Mouse (Mus musculus) midbrain, embryonic 16.5 days (tissue): ENCODE data around the gene Tomm6. TPM values are rescaled to one million over a fixed set of nuclear protein-coding genes. Genes with fewer than 3 reads are reported as not detected.

ENCODE experiments used
- ATAC-seq: fragments of 200-750 bp; cut with Nextera tagmentation; 2 replicates; pipeline ENCODE4 v1.8.0; 2017; ENCODE audit warnings: moderate TSS enrichment
- H3K27ac ChIP-seq: fragments of 300-500 bp; sonication (generic); 2 replicates; pipeline ENCODE4 v1.5.1; 2014; ENCODE audit warnings: mild to moderate bottlenecking, low read length, mixed read lengths
- H3K27me3 ChIP-seq: fragments of 300-500 bp; sonication (generic); 2 replicates; pipeline ENCODE4 v1.6.1; 2014; ENCODE audit warnings: low read depth, low read length, mixed read lengths; ENCODE audit not compliant: control insufficient read depth, insufficient read depth
- H3K36me3 ChIP-seq: fragments of 300-500 bp; sonication (generic); 2 replicates; pipeline ENCODE4 v1.6.1; 2014; ENCODE audit warnings: mild to moderate bottlenecking, low read length, moderate library complexity, mixed read lengths; ENCODE audit not compliant: control insufficient read depth, insufficient read depth
- H3K4me1 ChIP-seq: fragments of 300-500 bp; sonication (generic); 2 replicates; pipeline ENCODE4 v1.6.1; 2014; ENCODE audit warnings: mild to moderate bottlenecking, low read length, mixed read lengths; ENCODE audit not compliant: control insufficient read depth, insufficient read depth
- H3K4me2 ChIP-seq: fragments of 300-500 bp; sonication (generic); 2 replicates; pipeline ENCODE4 v1.6.1; 2014; ENCODE audit warnings: mild to moderate bottlenecking, low read length, mixed read lengths
- H3K4me3 ChIP-seq: fragments of 300-500 bp; sonication (generic); 2 replicates; pipeline ENCODE4 v1.5.1; 2014; ENCODE audit warnings: low read depth, mild to moderate bottlenecking, low read length, moderate library complexity, mixed read lengths
- H3K9ac ChIP-seq: fragments of 300-500 bp; sonication (generic); 2 replicates; pipeline ENCODE4 v1.6.1; 2014; ENCODE audit warnings: low read depth, low read length, mixed read lengths
- H3K9me3 ChIP-seq: fragments of 300-500 bp; sonication (generic); replicated peaks from 2 replicates; pipeline ENCODE4 v1.6.1; 2014; ENCODE audit warnings: mild to moderate bottlenecking, low read length, mixed read lengths; ENCODE audit not compliant: control insufficient read depth, poor library complexity, severe bottlenecking
- WGBS: fragments of 180-500 bp; shearing (Covaris S2); extraction: QIAGEN DNeasy Blood & Tissue Kit; methylation state at CpG from one replicate; pipeline ENCODE4 v1.1.7; 2014; 5-methylcytosine and 5-hydroxymethylcytosine counted together
- polyA plus RNA-seq: library from polyadenylated mRNA; unstranded; fragments of >200 nt; fragmentation: Nextera tagmentation; extraction: Ambion mirVana; gene quantifications from 2 replicates; pipeline ENCODE4 v1.2.1, GENCODE M21; 2015

Tomm6 gene
- polyA plus RNA-seq, 1 experiment from 2014 or later = 252 TPM

DNA sequence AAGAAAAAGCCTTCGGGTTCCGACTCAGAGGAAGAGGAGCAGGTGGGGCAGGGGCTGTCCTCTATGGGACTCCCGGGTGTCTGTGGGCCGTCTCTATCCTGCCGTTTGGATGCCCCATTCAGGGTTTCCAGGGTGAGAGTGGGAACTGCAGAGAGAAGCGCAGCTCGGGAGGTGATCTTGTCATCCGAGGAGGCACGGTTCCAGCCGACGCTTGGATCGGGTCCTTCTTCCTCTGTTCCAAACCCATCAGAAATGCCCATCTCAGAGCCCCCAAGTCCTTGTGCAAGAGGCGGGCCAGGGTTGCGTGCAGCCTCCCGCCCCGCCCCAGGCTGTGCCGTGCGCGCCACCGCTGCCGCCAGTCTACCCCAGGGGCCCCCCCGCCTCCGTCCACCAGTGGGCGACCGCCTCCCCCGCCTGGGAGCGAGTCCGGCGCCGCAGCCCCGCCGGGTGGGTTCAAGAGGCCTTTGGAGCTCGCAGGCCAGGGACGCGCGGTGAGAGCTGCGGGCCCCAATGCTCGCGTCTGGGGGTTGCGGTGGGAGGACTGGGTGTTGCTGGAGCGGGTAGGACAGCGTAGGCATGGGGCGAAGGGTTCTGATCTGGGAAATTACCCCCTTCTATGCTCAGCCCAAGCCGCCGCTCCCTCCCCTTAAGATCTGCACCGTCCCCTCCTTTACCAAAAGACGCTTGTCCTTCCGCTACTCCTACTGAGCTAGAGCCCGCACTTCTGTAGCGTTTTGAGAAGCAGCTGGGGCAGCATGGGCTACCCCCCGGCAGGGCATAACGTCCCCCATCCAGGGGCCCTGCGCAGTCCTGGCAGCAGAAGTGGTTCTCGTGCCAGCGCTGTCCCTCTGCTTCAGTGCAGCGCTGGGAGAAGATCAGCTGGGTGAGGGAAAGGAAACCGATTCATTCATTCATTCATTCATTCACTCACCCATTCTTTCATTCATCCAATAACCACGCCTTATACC is 706 bp upstream of the Tomm6 start, which contains the start of gene Frs3:
Frs3 (plus strand) TSS at position 423 of the 968 bp plus-strand sequence.
- under 1% methylated on average over 58 of the region's 58 CpGs for WGBS
- peaks cover 27% of the 10 kb centered on the region for H3K4me1 ChIP-seq
- ATAC-seq = peak; percentile 77
- peak within 1 kb of the TSS; percentile 90 for H3K9ac ChIP-seq
- peak within 1 kb of the TSS; percentile 85 for H3K4me3 ChIP-seq
- no peaks in the 10 kb centered on the region for H3K9me3 ChIP-seq
- H3K36me3 ChIP-seq = peaks cover 2% of the 10 kb centered on the region; the same call in 1 of the 2 replicates
- H3K27ac ChIP-seq = peak within 1 kb of the TSS; percentile 84
- H3K4me2 ChIP-seq = peak within 1 kb of the TSS; percentile 97
- no peaks in the 10 kb centered on the region for H3K27me3 ChIP-seq

DNA sequence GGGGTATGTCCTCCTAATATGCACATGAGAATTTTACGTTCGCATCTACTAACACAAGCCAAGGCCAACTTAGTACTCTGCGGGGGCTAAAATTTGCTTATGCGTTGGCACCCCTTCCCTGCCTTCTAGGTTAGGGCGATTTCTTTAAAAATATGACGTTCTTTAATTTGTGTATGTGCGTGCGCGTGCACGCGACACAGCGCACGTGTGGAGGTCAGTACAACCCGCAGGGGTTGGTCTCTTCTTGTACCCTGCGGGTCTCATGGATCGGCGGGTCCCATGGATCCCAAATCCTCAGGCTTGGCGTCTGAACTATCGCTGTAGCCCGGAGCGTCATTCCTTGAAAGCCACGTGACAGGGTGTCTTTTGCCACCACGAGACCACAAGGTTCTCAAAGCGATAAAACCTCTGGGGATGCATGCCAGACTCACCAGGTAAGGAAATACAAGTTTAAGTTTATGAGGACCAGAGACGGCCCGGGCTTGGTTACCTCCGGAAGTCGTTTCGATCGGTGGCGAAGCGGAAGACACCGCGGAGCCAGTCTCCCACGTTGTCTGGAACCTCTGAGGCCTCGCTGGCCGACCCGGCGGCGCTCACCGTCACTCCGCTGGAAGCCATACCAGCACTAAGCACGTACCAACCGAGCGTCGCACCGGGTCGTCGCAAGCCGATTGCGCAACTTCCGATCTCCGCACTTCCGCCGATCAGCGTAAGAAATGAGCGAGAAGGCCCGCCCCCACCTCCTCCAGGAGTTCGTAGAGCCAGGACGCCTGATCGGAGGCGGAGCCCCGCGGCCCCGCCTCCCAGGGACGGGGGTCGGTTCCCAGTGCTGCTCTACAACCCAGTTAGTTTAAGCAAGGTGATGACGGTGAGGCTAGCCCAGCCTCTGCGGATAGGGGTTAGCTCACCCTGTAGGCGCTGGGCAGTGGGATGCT is 510 bp downstream of the Tomm6 start:
- peak overlapping the region; percentile 90 for H3K9ac ChIP-seq
- peaks cover 4% of the 10 kb centered on the region for H3K36me3 ChIP-seq
- no peaks in the 10 kb centered on the region for H3K27me3 ChIP-seq
- H3K4me1 ChIP-seq = peaks cover 25% of the 10 kb centered on the region
- peak; percentile 88 for ATAC-seq
- 1% methylated on average over 70 of the region's 70 CpGs for WGBS
- H3K4me2 ChIP-seq = peak overlapping the region; percentile 97
- H3K4me3 ChIP-seq = peak overlapping the region; percentile 85
- peak overlapping the region; percentile 84 for H3K27ac ChIP-seq
- H3K9me3 ChIP-seq = no peaks in the 10 kb centered on the region

DNA sequence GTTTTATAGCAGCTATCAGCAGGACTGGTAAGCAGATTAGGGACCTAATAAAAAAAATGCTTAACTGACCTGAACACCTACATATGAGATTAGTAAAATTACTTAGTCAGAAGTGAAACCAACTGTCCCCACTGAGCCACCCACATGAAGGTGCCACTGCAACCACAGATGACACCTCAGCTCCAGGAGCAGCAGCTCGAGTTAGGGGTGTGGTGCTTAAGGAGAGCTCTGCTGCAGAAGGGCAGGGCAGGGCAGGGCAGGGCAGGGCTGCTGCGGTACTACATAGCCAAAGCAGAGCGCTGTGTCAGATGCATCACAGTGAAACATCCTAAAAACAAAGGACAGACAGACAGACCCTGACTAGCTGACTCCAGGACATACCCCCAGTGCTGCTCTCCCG is 5.3 kb downstream of the Tomm6 start:
- 88% methylated on average over 4 of the region's 4 CpGs for WGBS

DNA sequence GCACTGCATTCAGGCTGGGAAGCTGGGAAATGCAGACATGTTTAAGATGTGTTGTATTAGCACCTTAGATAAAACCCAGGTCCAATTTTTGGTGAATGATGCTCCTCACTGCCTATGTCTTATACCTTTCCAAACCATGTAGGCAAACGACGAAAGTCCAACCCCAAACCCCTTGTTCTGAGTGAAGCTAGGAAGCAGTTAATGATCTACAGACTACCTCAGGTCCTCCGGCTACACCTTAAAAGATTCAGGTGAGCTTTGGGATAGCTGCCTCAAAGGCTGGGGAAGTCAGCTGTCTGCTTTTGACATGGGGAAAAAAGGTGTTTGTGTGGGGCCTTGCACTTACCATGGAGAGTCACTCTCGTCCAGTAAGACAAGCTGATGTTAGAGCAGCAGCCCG is 9.5 kb downstream of the Tomm6 start:
- no peak overlapping the region for H3K27ac ChIP-seq
- H3K4me3 ChIP-seq = no peak overlapping the region
- H3K36me3 ChIP-seq = peaks cover 16% of the 10 kb centered on the region
- H3K9me3 ChIP-seq = no peaks in the 10 kb centered on the region
- H3K9ac ChIP-seq = no peak overlapping the region
- H3K4me1 ChIP-seq = peaks cover 4% of the 10 kb centered on the region; the same call in 1 of the 2 replicates
- H3K27me3 ChIP-seq = no peaks in the 10 kb centered on the region
- 89% methylated on average over 5 of the region's 5 CpGs for WGBS
- ATAC-seq = no peak
- no peak overlapping the region for H3K4me2 ChIP-seq

More for the DNA sequence above, 5.3 kb downstream of the Tomm6 start:
- no peak for ATAC-seq
- peaks cover 14% of the 10 kb centered on the region for H3K4me1 ChIP-seq
- H3K9ac ChIP-seq = no peak overlapping the region
- H3K4me3 ChIP-seq = no peak overlapping the region
- H3K27ac ChIP-seq = no peak overlapping the region
- no peak overlapping the region for H3K4me2 ChIP-seq
- H3K27me3 ChIP-seq = no peaks in the 10 kb centered on the region
- peaks cover 20% of the 10 kb centered on the region for H3K36me3 ChIP-seq
- H3K9me3 ChIP-seq = no peaks in the 10 kb centered on the region

DNA sequence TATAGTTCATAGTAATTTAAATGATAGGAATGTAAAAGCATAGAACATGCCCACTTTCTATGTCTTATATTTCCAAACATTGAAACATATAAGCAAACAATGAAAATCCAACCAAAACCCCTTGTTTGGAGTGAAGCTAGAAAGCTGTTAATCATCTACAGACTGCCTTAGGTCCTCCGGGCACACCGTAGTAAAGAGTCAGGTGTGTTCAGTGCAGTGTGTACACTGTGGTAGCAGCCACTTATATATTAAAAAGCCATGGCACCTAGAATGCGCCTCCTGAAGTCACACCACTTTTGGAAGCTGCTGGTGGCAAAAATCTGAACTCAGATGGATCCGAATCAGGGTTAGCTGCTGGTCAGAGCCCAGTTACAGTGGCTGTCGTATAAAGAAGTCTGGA is 9.9 kb downstream of the Tomm6 start:
- H3K27ac ChIP-seq = no peak overlapping the region
- ATAC-seq = no peak
- H3K4me1 ChIP-seq = peaks cover 4% of the 10 kb centered on the region; the same call in 1 of the 2 replicates
- WGBS = 93% methylated on average over 5 of the region's 5 CpGs
- peaks cover 16% of the 10 kb centered on the region for H3K36me3 ChIP-seq
- no peaks in the 10 kb centered on the region for H3K9me3 ChIP-seq
- no peak overlapping the region for H3K4me2 ChIP-seq
- H3K4me3 ChIP-seq = no peak overlapping the region
- no peaks in the 10 kb centered on the region for H3K27me3 ChIP-seq
- no peak overlapping the region for H3K9ac ChIP-seq

DNA sequence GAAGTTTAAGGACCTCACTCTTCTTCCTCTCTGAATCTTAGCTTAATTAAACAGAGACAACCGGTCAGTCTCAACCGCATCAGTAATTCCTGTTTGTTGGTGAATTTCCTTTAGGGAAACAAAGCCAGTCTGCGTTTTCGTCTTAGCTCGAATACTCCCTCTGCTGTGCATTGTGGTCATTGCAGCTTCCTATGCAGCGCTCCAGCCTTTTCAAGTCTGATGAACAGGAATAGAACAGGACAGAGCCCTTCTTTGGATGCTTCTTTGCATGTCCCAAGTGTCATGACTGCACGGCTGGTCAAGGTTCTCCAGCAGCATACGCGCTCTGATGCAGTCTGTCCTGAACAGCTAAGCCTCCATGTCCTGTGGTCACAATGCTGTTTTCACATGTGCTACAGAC is 11.6 kb downstream of the Tomm6 start:
- Histone ChIP-seq H3K4me1 (peaks cover 12% of the 10 kb centered on the region; the same call in 1 of the 2 replicates), H3K27me3 (no peaks in the 10 kb centered on the region), H3K4me2 (no peak overlapping the region), H3K36me3 (peaks cover 10% of the 10 kb centered on the region), H3K4me3 (no peak overlapping the region), H3K27ac (peak overlapping the region; percentile 35; the same call in 1 of the 2 replicates), H3K9ac (0 out of 2 replicates have a peak overlapping the region, but pooled peaks have one; percentile 15), H3K9me3 (no peaks in the 10 kb centered on the region)
- ATAC-seq = no peak
- WGBS = 16% methylated on average over 9 of the region's 9 CpGs

DNA sequence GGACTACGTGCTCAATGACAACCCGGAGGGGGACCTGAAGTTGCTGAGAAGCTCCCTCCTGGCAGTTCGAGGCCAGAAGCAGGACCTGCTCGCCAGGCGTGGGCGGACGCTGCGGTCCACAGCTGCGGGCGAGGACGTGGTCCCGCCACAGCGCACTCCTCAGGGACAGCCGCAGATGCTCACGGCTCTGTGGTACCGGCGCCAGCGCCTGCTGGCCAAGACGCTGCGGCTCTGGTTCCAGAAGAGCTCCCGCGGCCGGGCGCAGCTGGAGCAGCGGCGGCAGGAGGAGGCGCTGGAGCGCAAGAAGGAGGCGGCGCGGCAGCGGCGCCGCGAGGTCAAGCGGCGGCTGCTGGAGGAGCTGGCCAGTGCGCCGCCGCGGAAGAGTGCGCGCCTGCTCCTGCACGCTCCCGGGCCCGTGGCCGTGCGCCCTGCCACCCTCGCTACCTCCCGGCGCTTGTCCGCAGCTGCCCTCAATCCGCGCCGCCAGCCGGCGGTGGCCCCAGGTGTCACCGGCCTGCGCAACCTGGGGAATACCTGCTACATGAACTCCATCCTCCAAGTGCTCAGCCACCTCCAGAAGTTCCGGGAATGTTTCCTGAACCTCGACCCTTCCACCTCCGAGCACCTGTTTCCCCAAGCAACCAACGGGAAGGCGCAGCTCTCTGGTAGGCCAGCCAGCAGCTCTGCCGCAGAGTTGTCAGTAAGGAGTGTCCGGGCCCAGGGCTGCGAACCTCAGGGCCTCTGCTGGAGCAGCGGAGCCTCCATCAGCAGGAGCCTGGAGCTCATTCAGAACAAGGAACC is 15.7 kb downstream of the Tomm6 start:
- H3K9ac ChIP-seq = peak overlapping the region; percentile 55
- 8% methylated on average over 53 of the region's 68 CpGs for WGBS
- H3K27ac ChIP-seq = no peak overlapping the region
- H3K9me3 ChIP-seq = no peaks in the 10 kb centered on the region
- H3K4me2 ChIP-seq = peak overlapping the region; percentile 72
- peak overlapping the region; percentile 37 for H3K4me3 ChIP-seq
- no peaks in the 10 kb centered on the region; the same call in 1 of the 2 replicates for H3K36me3 ChIP-seq
- ATAC-seq = peak; percentile 41
- H3K4me1 ChIP-seq = peaks cover 22% of the 10 kb centered on the region
- no peaks in the 10 kb centered on the region for H3K27me3 ChIP-seq

DNA sequence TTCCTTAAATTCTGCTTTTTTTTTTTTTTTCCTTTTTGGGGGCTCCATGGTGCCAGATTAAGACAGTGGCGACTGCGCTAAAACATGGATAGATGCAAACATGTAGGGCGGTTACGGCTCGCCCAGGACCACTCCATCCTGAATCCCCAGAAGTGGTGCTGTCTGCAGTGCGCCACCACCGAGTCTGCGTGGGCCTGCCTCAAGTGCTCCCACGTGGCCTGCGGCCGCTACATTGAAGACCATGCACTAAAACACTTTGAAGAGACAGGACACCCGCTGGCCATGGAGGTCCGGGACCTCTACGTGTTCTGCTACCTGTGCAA is 16.2 kb downstream of the Tomm6 start:
- H3K4me2 ChIP-seq = peak overlapping the region; percentile 72
- peak overlapping the region; percentile 55 for H3K9ac ChIP-seq
- peak overlapping the region; percentile 37 for H3K4me3 ChIP-seq
- 13% methylated on average over 14 of the region's 14 CpGs for WGBS
- no peaks in the 10 kb centered on the region for H3K9me3 ChIP-seq
- no peaks in the 10 kb centered on the region; the same call in 1 of the 2 replicates for H3K36me3 ChIP-seq
- peak; percentile 40 for ATAC-seq
- peaks cover 22% of the 10 kb centered on the region for H3K4me1 ChIP-seq
- H3K27me3 ChIP-seq = no peaks in the 10 kb centered on the region
- no peak overlapping the region for H3K27ac ChIP-seq
